Mouse (Mus musculus): ENCODE results near the gene Wdr95.

DNA sequence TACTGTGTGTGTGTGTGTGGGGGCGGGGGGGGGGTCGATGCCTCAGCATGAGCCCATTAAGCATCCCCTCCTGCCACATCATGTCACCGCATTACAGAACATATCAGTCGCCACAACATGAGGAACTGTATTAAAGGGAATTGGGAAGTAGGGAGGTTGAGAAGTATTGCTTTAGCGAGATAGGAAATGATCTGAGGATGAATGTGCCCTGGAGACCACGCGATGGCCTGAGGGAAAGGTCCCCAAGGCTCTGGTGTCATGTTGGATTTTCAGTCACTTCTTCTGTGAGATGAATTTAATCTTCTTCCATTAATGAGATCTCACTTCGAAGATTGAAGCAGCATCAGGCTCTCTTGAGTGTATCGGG, 130.9 kb downstream of the Wdr95 start:
- TF ChIP-seq POLR2A (IDR thresholded peaks at IDR 0.05; ENCODE audit: insufficient read depth, low read length) (no peak), EP300 (IDR thresholded peaks at IDR 0.05; ENCODE audit: insufficient read depth, low read depth, low read length) (no peak), CTCF (IDR thresholded peaks at IDR 0.05; ENCODE audit: low read depth, low read length) (no peak)
